Mouse (Mus musculus): Measurements from ENCODE around the gene Kdm2b.

DNA sequence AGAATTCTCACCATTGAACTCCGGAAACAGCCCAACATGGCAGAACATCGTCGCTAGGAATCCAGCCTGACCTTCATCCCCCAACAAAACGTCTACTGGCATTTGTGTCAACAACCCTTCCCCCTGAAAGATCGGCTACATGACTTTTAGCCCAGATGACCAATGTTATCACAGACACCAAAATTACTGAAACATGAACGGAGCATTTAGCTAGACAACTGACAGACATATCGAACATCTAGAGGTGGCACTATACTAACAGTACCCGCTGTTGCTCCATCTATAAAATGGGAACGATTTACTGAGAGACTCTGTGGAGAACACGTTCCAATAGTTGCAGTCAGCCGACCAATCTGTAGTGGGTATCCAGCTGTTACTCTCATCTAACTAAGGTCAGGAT is 88.4 kb downstream of the Kdm2b start:
- no peak for TF ChIP-seq CTCF (IDR thresholded peaks at IDR 0.05; ENCODE audit: borderline replicate concordance, control insufficient read depth, extremely low read depth, insufficient read depth, low read length, poor library complexity)
- TF ChIP-seq POLR2A (IDR thresholded peaks at IDR 0.05; ENCODE audit: control insufficient read depth, extremely low read depth, insufficient read depth, low read length, poor library complexity): no peak
